31 mouse cellular contexts compared by ENCODE assay signal in genomic region chr1:164384972-164385371, GRCm38 (mm10).
"Had no signal": no experiment of that assay in that cellular context is flagged by ENCODE, and none has a peak within 500 bp of the region (broad histone marks: within the 10 kb centered on the region; RNA-seq: fewer than 3 reads in every experiment).

No protein-coding gene starts in this region.

- H3K27ac ChIP-seq: limb, embryonic 10.5 days; limb, embryonic 12.5 days; limb, embryonic 13.5 days; limb, embryonic 15.5 days; liver, embryonic 12.5 days; liver, embryonic 13.5 days; liver, embryonic 14.5 days; liver, embryonic 15.5 days; lung, embryonic 15.5 days; macrophage; midbrain, embryonic 10.5 days; midbrain, embryonic 12.5 days; midbrain, embryonic 13.5 days; neural tube, embryonic 12.5 days; neural tube, embryonic 13.5 days had no signal

- H3K9me3 ChIP-seq: limb, embryonic 10.5 days; limb, embryonic 12.5 days; limb, embryonic 13.5 days; limb, embryonic 15.5 days; liver, embryonic 12.5 days; liver, embryonic 13.5 days; liver, embryonic 15.5 days; lung, embryonic 15.5 days; megakaryocyte, embryonic 14.5 days; midbrain, embryonic 10.5 days; midbrain, embryonic 12.5 days; midbrain, embryonic 13.5 days; neural tube, embryonic 12.5 days; neural tube, embryonic 13.5 days had no signal

- H3K4me2 ChIP-seq: limb, embryonic 12.5 days; limb, embryonic 13.5 days; limb, embryonic 15.5 days; liver, embryonic 11.5 days; liver, embryonic 12.5 days; liver, embryonic 13.5 days; liver, embryonic 15.5 days; lung, embryonic 14.5 days; lung, embryonic 15.5 days; midbrain, embryonic 11.5 days; midbrain, embryonic 12.5 days; midbrain, embryonic 13.5 days; neural tube, embryonic 12.5 days; neural tube, embryonic 13.5 days had no signal

- H3K36me3 ChIP-seq: limb, embryonic 15.5 days; liver, embryonic 12.5 days; liver, embryonic 13.5 days; liver, embryonic 15.5 days; lung, embryonic 15.5 days; midbrain, embryonic 12.5 days; midbrain, embryonic 13.5 days; neural tube, embryonic 12.5 days had no signal

- H3K9ac ChIP-seq: limb, embryonic 12.5 days; limb, embryonic 13.5 days; limb, embryonic 15.5 days; liver, embryonic 12.5 days; liver, embryonic 13.5 days; liver, embryonic 14.5 days; liver, embryonic 15.5 days; liver, postnatal 0 days; lung, embryonic 14.5 days; lung, embryonic 15.5 days; midbrain, embryonic 12.5 days; midbrain, embryonic 13.5 days; neural tube, embryonic 12.5 days; neural tube, embryonic 13.5 days had no signal

- H3K4me1 ChIP-seq: limb, embryonic 10.5 days; limb, embryonic 12.5 days; limb, embryonic 13.5 days; limb, embryonic 15.5 days; liver, embryonic 12.5 days; liver, embryonic 13.5 days; liver, embryonic 15.5 days; lung, embryonic 15.5 days; midbrain, embryonic 10.5 days; midbrain, embryonic 12.5 days; midbrain, embryonic 13.5 days; neural tube, embryonic 12.5 days had no signal

- H3K27me3 ChIP-seq: limb, embryonic 12.5 days; limb, embryonic 13.5 days; limb, embryonic 15.5 days; liver, embryonic 12.5 days; liver, embryonic 13.5 days; liver, embryonic 15.5 days; lung, embryonic 15.5 days; megakaryocyte, embryonic 14.5 days; midbrain, embryonic 12.5 days; midbrain, embryonic 13.5 days; neural tube, embryonic 12.5 days; neural tube, embryonic 13.5 days had no signal

- ATAC-seq: liver, embryonic 12.5 days; liver, postnatal 0 days; lung, postnatal 0 days; midbrain, embryonic 13.5 days; midbrain, embryonic 16.5 days had no signal

- DNase-seq: left cerebral cortex, postnatal 4 days; liver; liver, embryonic 13.5 days; liver, postnatal 0 days; lung, adult 18-20 months; lung, adult 2 months; lung, embryonic 14.5 days; lung, postnatal 10 days; lung, postnatal 14 days; lung, postnatal 36 days; lung, postnatal 4 days had no signal

- H3K4me3 ChIP-seq: limb, embryonic 10.5 days; limb, embryonic 12.5 days; limb, embryonic 13.5 days; limb, embryonic 15.5 days; liver, embryonic 12.5 days; liver, embryonic 13.5 days; liver, embryonic 15.5 days; lung, embryonic 15.5 days; megakaryocyte, embryonic 14.5 days; midbrain, embryonic 10.5 days; midbrain, embryonic 12.5 days; midbrain, embryonic 13.5 days; myocyte; neural tube, embryonic 12.5 days; neural tube, embryonic 13.5 days had no signal
